Mouse (Mus musculus): Measurements from ENCODE around the gene Grpel1. TPM values are rescaled to one million over a fixed set of nuclear protein-coding genes. Genes with fewer than 3 reads are reported as not detected.

Gene Grpel1
- 20.7 to 22.4 TPM (median 20.9 TPM) in 4 replicates for total RNA-seq (2023; ENCODE audit: inconsistent age)

DNA sequence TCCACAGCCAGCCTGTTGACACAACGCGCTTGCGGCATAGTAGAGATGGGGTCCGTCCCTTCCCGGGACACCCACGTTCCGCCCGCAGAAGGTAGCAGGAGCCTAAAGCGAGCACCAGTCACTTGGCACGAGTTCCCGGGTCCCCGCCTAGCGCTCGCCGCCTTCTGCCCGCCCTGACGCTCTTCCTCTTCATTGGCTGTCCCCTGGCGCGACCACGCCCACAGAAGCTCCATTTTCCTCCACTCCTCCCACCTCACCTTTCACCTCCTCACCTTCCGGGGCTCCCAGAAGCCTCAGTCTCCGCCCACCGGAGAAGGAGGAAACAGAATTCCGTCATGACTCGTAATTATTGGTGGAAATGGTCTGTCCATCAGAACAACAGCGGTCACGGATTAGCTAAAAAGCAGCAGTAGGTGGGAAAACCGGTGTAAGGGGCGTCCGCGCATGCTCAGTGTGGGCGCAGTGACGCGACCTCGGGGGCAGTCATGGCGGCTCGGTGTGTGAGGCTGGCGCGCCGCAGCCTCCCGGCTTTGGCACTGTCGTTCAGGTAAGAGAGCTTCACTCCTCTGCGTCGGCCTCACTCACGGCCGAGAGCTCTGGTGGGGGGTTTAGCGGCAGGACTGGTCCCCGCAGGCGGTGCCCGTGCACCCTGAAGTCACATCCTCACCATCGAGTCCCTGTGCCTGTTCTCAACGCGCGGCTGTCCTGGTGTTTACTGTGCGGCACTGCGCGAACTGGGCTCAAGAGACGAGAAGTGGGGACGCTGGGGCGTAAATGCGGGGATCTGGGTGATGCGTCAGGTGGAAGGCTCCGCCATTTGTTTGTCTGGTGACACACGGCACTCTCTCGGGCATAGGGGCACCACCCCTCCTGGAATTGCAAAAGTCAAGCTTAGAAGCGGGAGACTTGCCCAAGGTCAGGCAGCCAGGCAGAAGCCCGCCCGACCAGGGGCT is at the start of gene Grpel1:
Gene Grpel1, plus strand, starts transcription at position 290 of the 953 bp plus-strand sequence.

GRCm38 (mm10) chr5:36484171-36484990 is 19.6 kb downstream of the Grpel1 start, which contains the start of the genes Tada2b and Ccdc96:
TSS of gene Tada2b (minus strand) at chr5:36484285.
TSS of gene Ccdc96 (plus strand) at chr5:36484588.

Other genes with a start within 250 kb of the Grpel1 start
- 3.2 to 3.8 TPM (median 3.5 TPM) in 4 replicates for gene Sorcs2, start 66.9 kb upstream of the Grpel1 start, total RNA-seq (2023; ENCODE audit: inconsistent age)
- gene Tada2b, start 19.3 kb downstream of the Grpel1 start, total RNA-seq (2023; ENCODE audit: inconsistent age), result 25.4 to 29.5 TPM (median 27.8 TPM) in 4 replicates
- 0.45 to 1.2 TPM (median 0.56 TPM) in 4 replicates for gene Ccdc96, start 19.6 kb downstream of the Grpel1 start, total RNA-seq (2023; ENCODE audit: inconsistent age)
- gene Tbc1d14, start 128.3 kb downstream of the Grpel1 start, total RNA-seq (2023; ENCODE audit: inconsistent age), result 133 to 145 TPM (median 138 TPM) in 4 replicates
- 34.3 to 37.9 TPM (median 35.6 TPM) in 4 replicates for gene D5Ertd579e, start 231.0 kb downstream of the Grpel1 start, total RNA-seq (2023; ENCODE audit: inconsistent age)

Data from B cell, adult (primary cell).